Mouse (Mus musculus) CH12.LX (cell line): Measurements from ENCODE around the gene Krt72. TPM values are rescaled to one million over a fixed set of nuclear protein-coding genes. Genes with fewer than 3 reads are reported as not detected.

Source experiments
- DNase-seq: peaks from one replicate; pipeline ENCODE4 v3.0.0-alpha.2; 2013; ENCODE audit errors: extremely low read depth
- H3K27ac ChIP-seq: 2 replicates; pipeline ENCODE4 v1.5.1; 2012; ENCODE audit warnings: low read depth, mild to moderate bottlenecking, control low read depth, moderate library complexity; ENCODE audit not compliant: insufficient read depth
- H3K27me3 ChIP-seq: replicated peaks from 2 replicates; pipeline ENCODE3; 2012; ENCODE audit warnings: inconsistent platforms
- H3K36me3 ChIP-seq, 2 experiments: replicated peaks in 1 of 2; 2 replicates each; pipeline versions ENCODE3 to v1.6.1; 2012; ENCODE audit warnings: inconsistent platforms in 1 of 2, low read length in 1 of 2, mild to moderate bottlenecking in 1 of 2, mixed read lengths in 1 of 2, moderate library complexity in 1 of 2; ENCODE audit not compliant: control insufficient read depth in 1 of 2, insufficient read depth in 1 of 2
- H3K4me1 ChIP-seq, 2 experiments: 2 replicates each; pipeline ENCODE4 v1.6.1; 2012; ENCODE audit warnings: inconsistent platforms in 1 of 2, moderate library complexity in 1 of 2; ENCODE audit not compliant: insufficient read depth in 2 of 2, control insufficient read depth in 1 of 2
- H3K4me2 ChIP-seq: 2 replicates; pipeline ENCODE4 v1.6.1; 2012; ENCODE audit warnings: low read depth, mild to moderate bottlenecking, control low read depth; ENCODE audit not compliant: poor library complexity, insufficient read depth, severe bottlenecking
- H3K4me3 ChIP-seq, 3 experiments: fragments of 150-350 bp in 1 of 3; sonication (generic) in 1 of 3; replicated peaks in 1 of 3; 2 replicates each; pipeline versions ENCODE3 to v1.5.1; 2011 to 2012; ENCODE audit warnings: low read depth in 2 of 3, low read length in 2 of 3, mild to moderate bottlenecking in 2 of 3, moderate library complexity in 2 of 3, control low read depth in 1 of 3, improper control_type of control experiment in 1 of 3, inconsistent platforms in 1 of 3, mixed read lengths in 1 of 3; ENCODE audit not compliant: poor library complexity in 1 of 3
- H3K79me2 ChIP-seq: replicated peaks from 2 replicates; pipeline ENCODE4 v1.6.1; 2012; ENCODE audit warnings: mild to moderate bottlenecking, moderate library complexity; ENCODE audit not compliant: control insufficient read depth, poor library complexity, insufficient read depth, severe bottlenecking; ENCODE audit errors: extremely low read depth
- H3K9ac ChIP-seq: 2 replicates; pipeline ENCODE4 v1.6.1; 2012; ENCODE audit warnings: low read depth, mild to moderate bottlenecking, control low read depth, moderate library complexity; ENCODE audit not compliant: insufficient read depth
- H3K9me3 ChIP-seq: replicated peaks from 2 replicates; pipeline ENCODE3; 2012; ENCODE audit warnings: low read length, inconsistent platforms, mixed read lengths
- BHLHE40 ChIP-seq: IDR thresholded peaks from 2 replicates; pipeline ENCODE4 v1.6.1; 2011; ENCODE audit warnings: mild to moderate bottlenecking, low read depth, low read length, improper control_type of control experiment
- CHD1 ChIP-seq: IDR thresholded peaks from 2 replicates; pipeline ENCODE4 v1.6.1; 2012; ENCODE audit warnings: low read depth, low read length, improper control_type of control experiment, inconsistent platforms
- CTCF ChIP-seq, 2 experiments: IDR thresholded peaks in 1 of 2; conservative IDR thresholded peaks in 1 of 2; 2 replicates each; pipeline ENCODE4 v1.5.1; 2011 to 2012; ENCODE audit warnings: low read depth in 2 of 2, low read length in 2 of 2, improper control_type of control experiment in 1 of 2, inconsistent platforms in 1 of 2, mild to moderate bottlenecking in 1 of 2, moderate library complexity in 1 of 2
- E2F4 ChIP-seq: IDR thresholded peaks from 2 replicates; pipeline ENCODE4 v1.6.1; 2011; ENCODE audit warnings: low read depth, low read length, improper control_type of control experiment; ENCODE audit not compliant: insufficient replicate concordance
- GABPA ChIP-seq: IDR thresholded peaks from 2 replicates; pipeline ENCODE4 v1.6.1; 2012; ENCODE audit warnings: low read depth, low read length, improper control_type of control experiment, inconsistent platforms; ENCODE audit not compliant: insufficient replicate concordance
- JUN ChIP-seq: IDR thresholded peaks from 2 replicates; pipeline ENCODE4 v1.6.1; 2011; ENCODE audit warnings: low read depth, mild to moderate bottlenecking, low read length, improper control_type of control experiment, moderate library complexity; ENCODE audit not compliant: insufficient read depth
- MAFK ChIP-seq: IDR thresholded peaks from 2 replicates; pipeline ENCODE4 v1.6.1; 2011; ENCODE audit warnings: low read length, improper control_type of control experiment; ENCODE audit not compliant: insufficient replicate concordance
- MAZ ChIP-seq: IDR thresholded peaks from 2 replicates; pipeline ENCODE4 v1.6.1; 2012; ENCODE audit warnings: low read depth, mild to moderate bottlenecking, inconsistent platforms, low read length, improper control_type of control experiment, moderate library complexity
- MXI1 ChIP-seq: IDR thresholded peaks from 2 replicates; pipeline ENCODE4 v1.6.1; 2011; ENCODE audit warnings: mild to moderate bottlenecking, low read depth, low read length, improper control_type of control experiment
- MYC ChIP-seq: IDR thresholded peaks from 2 replicates; pipeline ENCODE4 v1.6.1; 2011; ENCODE audit warnings: low read depth, mild to moderate bottlenecking, improper control_type of control experiment, low read length
- NELFE ChIP-seq: IDR thresholded peaks from 2 replicates; pipeline ENCODE4 v1.6.1; 2011; ENCODE audit warnings: low read depth, low read length, improper control_type of control experiment
- NRF1 ChIP-seq: IDR thresholded peaks from 2 replicates; pipeline ENCODE4 v1.6.1; 2014; ENCODE audit warnings: low read depth, mild to moderate bottlenecking, inconsistent platforms, low read length, improper control_type of control experiment, moderate library complexity
- POLR2AphosphoS2 ChIP-seq: IDR thresholded peaks from 2 replicates; pipeline ENCODE4 v1.6.1; 2011; ENCODE audit warnings: low read depth, low read length, improper control_type of control experiment
- RAD21 ChIP-seq: IDR thresholded peaks from 2 replicates; pipeline ENCODE4 v1.6.1; 2011; ENCODE audit warnings: low read depth, mild to moderate bottlenecking, low read length, improper control_type of control experiment, moderate library complexity
- SMC3 ChIP-seq: IDR thresholded peaks from 2 replicates; pipeline ENCODE4 v1.6.1; 2011; ENCODE audit warnings: low read depth, low read length, improper control_type of control experiment
- TBP ChIP-seq: conservative IDR thresholded peaks from 2 replicates; pipeline ENCODE4 v1.6.1; 2011; ENCODE audit warnings: low read depth, low read length, improper control_type of control experiment
- UBTF ChIP-seq: IDR thresholded peaks from 2 replicates; pipeline ENCODE4 v1.6.1; 2012; ENCODE audit warnings: low read depth, mild to moderate bottlenecking, inconsistent platforms, low read length, improper control_type of control experiment, moderate library complexity
- USF2 ChIP-seq: conservative IDR thresholded peaks from 2 replicates; pipeline ENCODE4 v1.6.1; 2011; ENCODE audit warnings: low read depth, low read length, improper control_type of control experiment
- ZC3H11A ChIP-seq: IDR thresholded peaks from 2 replicates; pipeline ENCODE4 v1.6.1; 2012; ENCODE audit warnings: low read depth, mild to moderate bottlenecking, inconsistent platforms, low read length, improper control_type of control experiment
- ZKSCAN1 ChIP-seq: IDR thresholded peaks from 2 replicates; pipeline ENCODE4 v1.6.1; 2012; ENCODE audit warnings: low read depth, inconsistent platforms, low read length, improper control_type of control experiment, borderline replicate concordance
- ZMIZ1 ChIP-seq: IDR thresholded peaks from 2 replicates; pipeline ENCODE4 v1.6.1; 2012; ENCODE audit warnings: low read depth, mild to moderate bottlenecking, inconsistent platforms, low read length, improper control_type of control experiment
- ZNF384 ChIP-seq: IDR thresholded peaks from 2 replicates; pipeline ENCODE4 v1.6.1; 2012; ENCODE audit warnings: low read depth, low read length, improper control_type of control experiment, inconsistent platforms
- dilution Hi-C: fragments of 300-500 bp; cut with MboI; formaldehyde crosslinking; loops from 2 replicates; pipeline ENCODE4 v1.14.3; 2020; ENCODE audit warnings: low sequenced_read_pairs; ENCODE audit not compliant: extremely low pct_unique_long_range_greater_than_20kb, extremely low pct_ligation_motif_present
- in situ Hi-C: fragments of 300-500 bp; cut with MboI; formaldehyde crosslinking; loops from 3 replicates; pipeline ENCODE4 v1.14.3; 2019; ENCODE audit warnings: low sequenced_read_pairs, low pct_ligation_motif_present, low pct_unique_long_range_greater_than_20kb, mixed read lengths
- polyA plus RNA-seq: library from polyadenylated mRNA; unstranded; fragments of >175 nt; gene quantifications from 2 replicates; pipeline ENCODE4 v1.2.1, GENCODE M21; 2012; ENCODE audit warnings: low read depth; ENCODE audit not compliant: insufficient read length
- total RNA-seq, 2 experiments: library from RNA; depleted of rRNA; stranded (reverse); fragments of 300-350 nt in 1 of 2; fragments of >200 nt in 1 of 2; gene quantifications; 2 replicates each; pipeline ENCODE4 v1.2.3; 2012 to 2014

Krt72 gene
- total and polyA plus RNA-seq, 3 experiments: not detected

GRCm38 (mm10) chr15:101833131-101833530 is 46.9 kb upstream of the Krt72 start:
- no peaks in the 10 kb centered on the region for H3K79me2 ChIP-seq
- no peak overlapping the region for H3K9ac ChIP-seq
- dilution Hi-C loops: no loop called here
- no peaks in the 10 kb centered on the region for H3K9me3 ChIP-seq
- H3K4me3 ChIP-seq: no peak overlapping the region
- no peak overlapping the region for H3K4me2 ChIP-seq
- H3K27ac ChIP-seq: no peak overlapping the region
- in situ Hi-C loops: no loop called here
- TF ChIP-seq SMC3 (no peak), RAD21 (no peak), MAFK (no peak), ZNF384 (no peak), POLR2AphosphoS2 (no peak), JUN (no peak), TBP (no peak), MXI1 (no peak), CHD1 (no peak), MYC (no peak), ZMIZ1 (no peak), E2F4 (no peak), NRF1 (no peak), GABPA (no peak)
- no peaks in the 10 kb centered on the region for H3K4me1 ChIP-seq
- no peak for DNase-seq
- peaks cover 89% of the 10 kb centered on the region for H3K27me3 ChIP-seq
- no peaks in the 10 kb centered on the region for H3K36me3 ChIP-seq

- Histone ChIP-seq H3K4me2 (no peak overlapping the region), H3K9ac (no peak overlapping the region), H3K9me3 (no peaks in the 10 kb centered on the region), H3K4me1 (peaks cover 0 to 3% of the 10 kb centered on the region in 2 experiments; a peak in 1 of 4 replicates), H3K79me2 (no peaks in the 10 kb centered on the region), H3K4me3 (no peak overlapping the region), H3K27me3 (peaks cover 96% of the 10 kb centered on the region), H3K36me3 (no peaks in the 10 kb centered on the region), H3K27ac (no peak overlapping the region)
- in situ Hi-C loops: no loop called here
- dilution Hi-C loops: no loop called here
- DNase-seq: no peak
- TF ChIP-seq USF2 (no peak), POLR2AphosphoS2 (no peak), CTCF (conservative IDR thresholded peaks at IDR 0.05 in 1 of 2, IDR thresholded peaks at IDR 0.05 in 1 of 2; ENCODE audit: low read depth in 2 of 2, low read length in 2 of 2) (no peak), MAFK (no peak), GABPA (no peak), MAZ (no peak), JUN (no peak), ZC3H11A (no peak), NELFE (no peak), BHLHE40 (no peak), ZKSCAN1 (no peak), MYC (no peak), UBTF (no peak), TBP (no peak)
Observed at GRCm38 (mm10) chr15:101829441-101829840, 43.2 kb upstream of the Krt72 start.
